Mouse (Mus musculus): Measurements from ENCODE around the gene Gucy2d. TPM values are rescaled to one million over a fixed set of nuclear protein-coding genes. Genes with fewer than 3 reads are reported as not detected.

Gene Gucy2d
- total and polyA plus RNA-seq, 3 experiments, result not detected

- no peak overlapping the region for H3K27ac ChIP-seq (ENCODE audit: control insufficient read depth, low read depth, low read length)
These were observed 6.7 kb downstream of the Gucy2d start for GRCm38 (mm10) chr7:98446873-98447272.

DNA sequence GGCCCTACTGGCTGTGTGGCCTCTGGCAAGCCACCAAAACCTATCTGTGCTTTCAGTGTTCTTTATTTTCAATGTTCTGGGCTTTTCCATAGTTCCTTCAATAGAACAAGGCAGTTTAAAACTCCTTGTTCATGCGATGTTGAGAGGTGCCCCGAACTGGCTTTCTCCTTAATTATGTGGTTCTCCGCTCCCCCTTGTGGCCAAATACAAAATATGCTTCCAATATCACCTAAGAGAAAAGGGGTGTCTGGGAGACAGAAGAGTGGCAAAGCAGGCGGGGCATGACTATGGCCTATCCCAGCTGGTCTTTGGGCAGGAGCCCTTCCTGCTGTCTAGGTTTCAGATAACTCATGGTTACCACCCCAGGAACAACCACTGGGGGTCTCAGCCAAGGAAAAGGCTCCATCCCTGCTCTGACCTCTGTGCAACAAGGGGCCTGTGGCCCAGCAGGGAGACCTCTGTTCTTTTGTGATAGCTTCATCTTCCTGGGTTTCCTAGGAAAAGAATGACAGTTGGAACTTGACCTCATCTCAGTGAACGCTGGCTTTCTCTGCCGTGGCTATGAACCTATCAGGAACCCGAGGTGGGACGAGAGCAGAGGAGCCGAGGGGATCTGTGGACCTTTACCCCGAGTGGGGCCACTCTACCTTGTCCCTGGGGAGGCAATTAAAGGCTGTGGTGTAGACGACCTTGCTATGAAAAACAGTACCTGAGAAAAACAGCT lies 7.5 kb downstream of the Gucy2d start:
- H3K36me3 ChIP-seq (ENCODE audit: control insufficient read depth in 1 of 2, insufficient read depth in 2 of 2, low read length in 2 of 2), result no peaks in the 10 kb centered on the region
- no peak overlapping the region for H3K4me3 ChIP-seq (ENCODE audit: control insufficient read depth in 1 of 2, insufficient read depth in 1 of 2, low read depth in 2 of 2, low read length in 2 of 2)
- H3K27me3 ChIP-seq (ENCODE audit: control insufficient read depth in 1 of 2, insufficient read depth in 2 of 2, low read length in 2 of 2), result no peaks in the 10 kb centered on the region; a peak in 1 of 4 replicates
- TF ChIP-seq ZMIZ1 (IDR thresholded peaks at IDR 0.05; ENCODE audit: low read depth, low read length) (no peak), E2F4 (IDR thresholded peaks at IDR 0.05; ENCODE audit: borderline replicate concordance, low read depth, low read length) (no peak), TAL1 (IDR thresholded peaks at IDR 0.05; ENCODE audit: low read length) (no peak), ZC3H11A (IDR thresholded peaks at IDR 0.05; ENCODE audit: low read depth, low read length) (peak; percentile 33; the same call in 1 of the 2 replicates), JUND (IDR thresholded peaks at IDR 0.05; ENCODE audit: low read depth, low read length) (no peak), RCOR1 (IDR thresholded peaks at IDR 0.05; ENCODE audit: low read depth, low read length) (no peak), TCF12 (IDR thresholded peaks at IDR 0.05; ENCODE audit: low read depth, low read length) (no peak), BHLHE40 (IDR thresholded peaks at IDR 0.05; ENCODE audit: borderline replicate concordance, low read depth, low read length) (no peak), CTCF (IDR thresholded peaks at IDR 0.05 in 2 of 3, conservative IDR thresholded peaks at IDR 0.05 in 1 of 3; ENCODE audit: control insufficient read depth in 1 of 3, insufficient read depth in 1 of 3, low read depth in 2 of 3, low read length in 3 of 3, poor library complexity in 1 of 3, severe bottlenecking in 1 of 3) (peak; percentile 39 to 72 (median 50)), SIN3A (IDR thresholded peaks at IDR 0.05; ENCODE audit: low read length) (no peak), GATA1 (IDR thresholded peaks at IDR 0.05; ENCODE audit: low read depth, low read length) (no peak), SMC3 (IDR thresholded peaks at IDR 0.05; ENCODE audit: low read depth, low read length) (peak; percentile 52), RAD21 (IDR thresholded peaks at IDR 0.05; ENCODE audit: low read depth, low read length) (peak; percentile 64), MXI1 (IDR thresholded peaks at IDR 0.05; ENCODE audit: low read depth, low read length) (no peak)
- no peak overlapping the region for H3K9ac ChIP-seq (ENCODE audit: control insufficient read depth, low read depth, low read length, poor library complexity, severe bottlenecking)
- no peaks in the 10 kb centered on the region for H3K9me3 ChIP-seq (replicated peaks; ENCODE audit: insufficient read depth, low read length)
- H3K27ac ChIP-seq (ENCODE audit: control insufficient read depth, low read depth, low read length), result no peak overlapping the region
- H3K79me2 ChIP-seq (ENCODE audit: control insufficient read depth, insufficient read depth, low read length, poor library complexity), result no peaks in the 10 kb centered on the region
- peak; percentile 65 for DNase-seq (ENCODE audit: low read depth, low spot score)
- H3K4me1 ChIP-seq (ENCODE audit: control insufficient read depth in 1 of 2, insufficient read depth in 2 of 2, low read length in 2 of 2), result no peaks in the 10 kb centered on the region

More at GRCm38 (mm10) chr7:98446873-98447272, 6.7 kb downstream of the Gucy2d start:
- TF ChIP-seq MEF2A (IDR thresholded peaks at IDR 0.05; ENCODE audit: extremely low read depth, insufficient replicate concordance, low read depth, low read length, poor library complexity, severe bottlenecking) (no peak), TBP (IDR thresholded peaks at IDR 0.05; ENCODE audit: low read depth, low read length) (no peak), TCF12 (IDR thresholded peaks at IDR 0.05; ENCODE audit: low read depth, low read length) (no peak), MXI1 (IDR thresholded peaks at IDR 0.05; ENCODE audit: low read depth, low read length) (no peak), ZNF384 (IDR thresholded peaks at IDR 0.05; ENCODE audit: low read depth, low read length) (no peak)
- Histone ChIP-seq H3K9ac (ENCODE audit: control insufficient read depth, low read depth, low read length, poor library complexity, severe bottlenecking) (no peak overlapping the region), H3K4me1 (ENCODE audit: control insufficient read depth in 1 of 2, insufficient read depth in 2 of 2, low read length in 2 of 2) (no peaks in the 10 kb centered on the region), H3K4me3 (ENCODE audit: control insufficient read depth in 1 of 2, insufficient read depth in 1 of 2, low read depth in 2 of 2, low read length in 2 of 2) (no peak overlapping the region), H3K9me3 (replicated peaks; ENCODE audit: insufficient read depth, low read length) (no peaks in the 10 kb centered on the region), H3K79me2 (ENCODE audit: control insufficient read depth, insufficient read depth, low read length, poor library complexity) (no peaks in the 10 kb centered on the region), H3K36me3 (ENCODE audit: control insufficient read depth in 1 of 2, insufficient read depth in 2 of 2, low read length in 2 of 2) (no peaks in the 10 kb centered on the region), H3K27me3 (ENCODE audit: control insufficient read depth in 1 of 2, insufficient read depth in 2 of 2, low read length in 2 of 2) (no peaks in the 10 kb centered on the region; a peak in 1 of 4 replicates)
- no peak for DNase-seq (ENCODE audit: low read depth, low spot score)
